Mouse (Mus musculus) midbrain, embryonic 11.5 days (tissue): Measurements from ENCODE around the gene Tnip2. TPM values are rescaled to one million over a fixed set of nuclear protein-coding genes. Genes with fewer than 3 reads are reported as not detected.
A peak's percentile ranks its signal among the peaks of the same experiment; 100 is the strongest.

Source experiments
- ATAC-seq: fragments of 200-750 bp; cut with Nextera tagmentation; 2 replicates; pipeline ENCODE4 v1.8.0; 2017; ENCODE audit warnings: moderate TSS enrichment, moderate library complexity; ENCODE audit not compliant: low FRiP score
- DNase-seq: peaks from one replicate; pipeline ENCODE4 v3.0.0; 2015; ENCODE audit warnings: low spot score; ENCODE audit errors: missing footprints
- H3K27ac ChIP-seq: fragments of 300-500 bp; sonication (generic); 2 replicates; pipeline ENCODE4 v1.5.1; 2014; ENCODE audit warnings: low read depth, low read length
- H3K27me3 ChIP-seq: fragments of 300-500 bp; sonication (generic); 2 replicates; pipeline ENCODE4 v1.6.1; 2014; ENCODE audit warnings: mild to moderate bottlenecking, low read length, moderate library complexity, mixed read lengths; ENCODE audit not compliant: control insufficient read depth, insufficient read depth
- H3K36me3 ChIP-seq: fragments of 300-500 bp; sonication (generic); 2 replicates; pipeline ENCODE4 v1.6.1; 2014; ENCODE audit warnings: mild to moderate bottlenecking, low read length, moderate library complexity, mixed read lengths; ENCODE audit not compliant: control insufficient read depth, insufficient read depth
- H3K4me1 ChIP-seq: fragments of 300-500 bp; sonication (generic); 2 replicates; pipeline ENCODE4 v1.6.1; 2014; ENCODE audit warnings: low read length; ENCODE audit not compliant: control insufficient read depth, insufficient read depth
- H3K4me2 ChIP-seq: fragments of 300-500 bp; sonication (generic); 2 replicates; pipeline ENCODE4 v1.6.1; 2014; ENCODE audit warnings: mild to moderate bottlenecking, moderate library complexity
- H3K4me3 ChIP-seq: fragments of 300-500 bp; sonication (generic); 2 replicates; pipeline ENCODE4 v1.5.1; 2014; ENCODE audit warnings: low read depth, low read length
- H3K9ac ChIP-seq: fragments of 300-500 bp; sonication (generic); 2 replicates; pipeline ENCODE4 v1.6.1; 2014; ENCODE audit warnings: low read length
- H3K9me3 ChIP-seq: fragments of 300-500 bp; sonication (generic); 2 replicates; pipeline ENCODE4 v1.6.1; 2016; ENCODE audit warnings: low read length; ENCODE audit not compliant: control insufficient read depth
- WGBS: fragments of 180-500 bp; shearing (Covaris S2); extraction: QIAGEN DNeasy Blood & Tissue Kit; methylation state at CpG from one replicate; pipeline ENCODE4 v1.1.7; 2014; 5-methylcytosine and 5-hydroxymethylcytosine counted together
- polyA plus RNA-seq: library from polyadenylated mRNA; unstranded; fragments of >200 nt; fragmentation: Nextera tagmentation; extraction: Ambion mirVana; gene quantifications from 2 replicates; pipeline ENCODE4 v1.2.1, GENCODE M21; 2014

The Tnip2 gene
- polyA plus RNA-seq: 4.4 and 5.5 TPM in 2 replicates

DNA sequence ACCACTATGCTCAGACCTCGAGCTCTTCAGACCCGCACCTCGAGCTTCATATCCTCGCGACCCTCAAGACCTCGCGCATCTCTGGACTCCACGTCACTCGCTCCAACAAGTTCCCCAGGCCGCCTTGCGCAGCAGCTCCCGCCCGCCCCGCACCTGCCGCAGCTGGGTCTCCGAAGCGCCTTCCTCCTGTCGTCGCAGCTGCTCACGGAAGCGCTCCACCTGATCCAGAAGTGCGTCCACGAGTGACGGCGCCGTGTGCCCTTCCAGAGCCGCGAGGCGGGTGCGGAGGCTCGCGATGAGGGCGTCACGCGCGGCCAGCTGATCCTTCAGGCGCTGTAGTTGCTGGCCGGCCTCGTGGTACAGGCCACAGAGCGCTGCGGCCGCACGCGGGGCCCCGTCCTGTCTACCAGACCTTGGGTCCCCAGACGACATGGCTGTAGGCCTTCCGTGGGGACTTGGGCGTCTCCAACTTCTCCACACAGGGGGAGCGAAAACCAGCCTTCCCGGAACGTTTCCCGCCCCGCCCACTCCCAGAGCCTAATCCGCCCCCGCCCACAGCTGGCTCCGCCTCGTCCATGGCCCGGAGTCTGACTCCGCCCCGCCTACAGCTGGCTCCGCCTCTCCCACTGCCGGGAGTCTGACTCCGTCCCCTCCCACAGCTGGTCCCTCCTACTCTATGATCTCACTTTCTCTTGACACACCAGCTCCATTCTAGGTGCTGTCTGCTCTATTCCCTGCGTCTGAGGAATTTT lies at the start of gene Tnip2:
Gene Tnip2 (minus strand): TSS at position 526 of the 752 bp plus-strand sequence.
- ATAC-seq: peak; percentile 96
- Histone ChIP-seq H3K27ac (no peak within 1 kb of the TSS), H3K4me3 (peak within 1 kb of the TSS; percentile 57), H3K4me1 (peaks cover 6% of the 10 kb centered on the region; the same call in 1 of the 2 replicates), H3K36me3 (no peaks in the 10 kb centered on the region), H3K27me3 (peaks cover 7% of the 10 kb centered on the region; the same call in 1 of the 2 replicates), H3K9ac (peak within 1 kb of the TSS; percentile 65), H3K9me3 (no peaks in the 10 kb centered on the region), H3K4me2 (peak within 1 kb of the TSS; percentile 95)
- under 1% methylated on average over 64 of the region's 64 CpGs for WGBS
- DNase-seq: peak; percentile 99

DNA sequence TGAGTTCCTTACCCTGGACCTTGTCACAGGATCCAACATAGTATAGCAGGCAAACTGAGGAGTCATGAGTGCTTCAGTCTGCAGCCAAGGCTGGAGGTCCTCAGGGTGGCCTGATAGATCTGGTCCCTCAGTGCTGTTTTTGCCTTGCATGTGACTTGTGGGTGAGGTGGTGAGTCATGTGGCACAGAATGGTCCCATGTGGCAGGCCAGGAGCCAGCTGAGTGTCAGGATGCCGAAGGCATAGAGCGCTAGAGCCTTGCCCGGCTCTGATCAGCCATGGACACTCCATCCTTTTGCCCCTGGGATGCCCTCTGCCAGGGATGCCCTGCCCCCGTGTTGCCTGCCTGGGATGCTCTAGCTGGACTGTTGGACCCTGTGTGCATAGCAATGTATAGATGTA lies 38.0 kb upstream of the Tnip2 start:
- H3K4me3 ChIP-seq: no peak overlapping the region
- peaks cover 5% of the 10 kb centered on the region; the same call in 1 of the 2 replicates for H3K4me1 ChIP-seq
- H3K9me3 ChIP-seq: no peaks in the 10 kb centered on the region
- DNase-seq (no peak), ATAC-seq (no peak)
- H3K36me3 ChIP-seq: peaks cover 7% of the 10 kb centered on the region
- WGBS: 94% methylated on average over 4 of the region's 4 CpGs
- no peak overlapping the region for H3K9ac ChIP-seq
- no peak overlapping the region for H3K4me2 ChIP-seq
- H3K27me3 ChIP-seq: no peaks in the 10 kb centered on the region
- no peak overlapping the region for H3K27ac ChIP-seq

DNA sequence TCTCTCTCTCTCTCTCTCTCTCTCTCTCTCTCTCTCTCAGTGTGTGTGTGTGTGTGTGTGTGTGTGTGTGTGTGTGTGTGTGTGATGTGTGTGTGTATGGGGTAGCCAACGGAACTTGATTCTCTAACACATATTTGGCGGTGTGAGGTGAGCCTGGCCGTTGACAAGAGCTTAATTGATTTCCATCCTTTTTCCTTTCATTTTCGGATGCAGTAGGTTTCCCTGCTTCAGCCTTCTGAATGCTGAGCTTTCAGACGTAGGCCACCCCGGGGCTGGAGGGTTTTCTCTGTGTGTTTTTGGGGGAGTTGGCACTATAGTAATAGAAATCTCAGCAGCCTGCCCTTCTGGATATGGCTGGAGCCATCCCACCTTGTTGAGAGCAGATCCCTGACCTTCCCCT lies 36.5 kb upstream of the Tnip2 start:
- Histone ChIP-seq H3K36me3 (peaks cover 3% of the 10 kb centered on the region), H3K27me3 (no peaks in the 10 kb centered on the region), H3K4me2 (peak overlapping the region; percentile 78), H3K27ac (no peak overlapping the region), H3K9me3 (no peaks in the 10 kb centered on the region), H3K4me1 (peaks cover 5% of the 10 kb centered on the region; the same call in 1 of the 2 replicates), H3K4me3 (peak overlapping the region; percentile 68), H3K9ac (peak overlapping the region; percentile 94)
- DNase-seq: no peak
- 21% methylated on average over 6 of the region's 6 CpGs for WGBS
- ATAC-seq: no peak

DNA sequence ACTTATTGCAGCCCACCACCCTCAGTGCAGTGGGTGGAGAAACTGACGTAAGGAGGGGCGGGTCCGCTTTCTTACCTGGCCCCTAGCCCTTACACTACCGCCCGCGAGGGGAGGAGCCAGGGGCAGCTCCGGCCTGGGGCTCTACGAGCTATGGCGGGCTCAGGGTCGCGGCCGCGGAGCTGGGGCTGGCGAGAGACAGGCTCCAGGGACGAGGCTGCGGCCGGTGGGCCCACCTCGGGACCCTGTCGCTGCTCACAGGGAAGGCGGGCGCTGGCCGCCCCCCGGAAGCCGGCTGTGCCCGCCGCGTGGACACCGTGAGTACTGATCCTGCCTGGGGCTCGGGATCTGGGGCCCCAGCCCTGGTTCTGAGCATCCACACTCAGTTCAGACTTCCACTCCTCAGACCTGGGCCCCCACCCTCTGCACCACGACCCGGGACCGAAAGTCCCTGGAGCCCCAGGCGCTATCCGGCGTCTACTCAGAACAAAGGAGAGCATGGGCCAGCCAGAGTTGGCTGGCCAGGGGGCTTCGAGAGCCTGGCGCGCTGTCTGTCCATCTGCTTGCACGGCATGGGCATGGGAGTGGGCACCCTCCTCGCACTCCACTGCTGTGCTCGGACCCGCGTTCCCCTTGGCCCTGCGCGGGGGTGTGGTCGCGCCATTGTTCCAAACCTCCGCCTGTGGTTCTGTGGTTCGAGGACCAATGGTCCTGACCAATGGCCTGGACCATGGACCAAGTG lies 35.9 kb upstream of the Tnip2 start:
- H3K9ac ChIP-seq: peak overlapping the region; percentile 94
- WGBS: under 1% methylated on average over 49 of the region's 49 CpGs
- peak; percentile 91 for ATAC-seq

DNA sequence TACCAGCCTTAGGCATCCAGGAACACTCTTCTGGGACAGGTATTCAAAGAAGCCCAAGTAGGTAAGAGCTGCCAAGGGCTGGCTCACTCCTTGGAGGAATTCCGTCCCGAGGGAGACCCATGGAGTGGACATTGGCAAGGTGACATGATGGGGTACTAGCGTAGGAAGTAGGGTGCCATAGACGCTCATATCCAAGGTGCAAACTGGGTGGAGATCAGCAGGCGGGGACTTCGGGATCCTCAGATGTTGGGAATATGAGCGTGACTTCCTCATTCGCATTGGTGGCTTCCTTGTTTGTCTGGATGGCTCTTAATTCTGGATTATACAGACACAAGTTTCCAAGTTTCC lies 35.3 kb upstream of the Tnip2 start:
- peaks cover 3% of the 10 kb centered on the region; the same call in 1 of the 2 replicates for H3K36me3 ChIP-seq
- no peaks in the 10 kb centered on the region for H3K9me3 ChIP-seq
- ATAC-seq (peak; percentile 25; the same call in 1 of the 2 replicates), DNase-seq (no peak)
- H3K4me1 ChIP-seq: peaks cover 5% of the 10 kb centered on the region; the same call in 1 of the 2 replicates
- H3K9ac ChIP-seq: peak overlapping the region; percentile 94
- peak overlapping the region; percentile 68 for H3K4me3 ChIP-seq
- no peaks in the 10 kb centered on the region for H3K27me3 ChIP-seq
- WGBS: 30% methylated on average over 8 of the region's 8 CpGs
- H3K27ac ChIP-seq: no peak overlapping the region
- H3K4me2 ChIP-seq: peak overlapping the region; percentile 78

More for the DNA sequence above, 35.9 kb upstream of the Tnip2 start:
- no peak overlapping the region for H3K27ac ChIP-seq
- peaks cover 3% of the 10 kb centered on the region; the same call in 1 of the 2 replicates for H3K36me3 ChIP-seq
- peak overlapping the region; percentile 78 for H3K4me2 ChIP-seq
- H3K4me3 ChIP-seq: peak overlapping the region; percentile 68
- H3K9me3 ChIP-seq: no peaks in the 10 kb centered on the region
- peaks cover 5% of the 10 kb centered on the region; the same call in 1 of the 2 replicates for H3K4me1 ChIP-seq
- peak; percentile 96 for DNase-seq
- H3K27me3 ChIP-seq: no peaks in the 10 kb centered on the region

GRCm38 (mm10) chr5:34547410-34547809 lies 33.6 kb upstream of the Tnip2 start:
- H3K4me3 ChIP-seq: no peak overlapping the region
- no peaks in the 10 kb centered on the region for H3K9me3 ChIP-seq
- no peak overlapping the region for H3K9ac ChIP-seq
- H3K4me1 ChIP-seq: peaks cover 5% of the 10 kb centered on the region; the same call in 1 of the 2 replicates
- H3K36me3 ChIP-seq: peaks cover 2% of the 10 kb centered on the region; the same call in 1 of the 2 replicates
- H3K27ac ChIP-seq: no peak overlapping the region
- ATAC-seq (no peak), DNase-seq (peak; percentile 81)
- H3K4me2 ChIP-seq: no peak overlapping the region
- H3K27me3 ChIP-seq: no peaks in the 10 kb centered on the region

- H3K4me1 ChIP-seq: no peaks in the 10 kb centered on the region
- H3K36me3 ChIP-seq: no peaks in the 10 kb centered on the region
- DNase-seq: no peak
- H3K9me3 ChIP-seq: no peaks in the 10 kb centered on the region
- H3K4me3 ChIP-seq: no peak overlapping the region
- no peak for ATAC-seq
- no peak overlapping the region for H3K4me2 ChIP-seq
- H3K9ac ChIP-seq: no peak overlapping the region
- WGBS: 62% methylated on average over 4 of the region's 4 CpGs
- no peaks in the 10 kb centered on the region for H3K27me3 ChIP-seq
- H3K27ac ChIP-seq: no peak overlapping the region
Observed at GRCm38 (mm10) chr5:34543114-34543513, 29.3 kb upstream of the Tnip2 start.

DNA sequence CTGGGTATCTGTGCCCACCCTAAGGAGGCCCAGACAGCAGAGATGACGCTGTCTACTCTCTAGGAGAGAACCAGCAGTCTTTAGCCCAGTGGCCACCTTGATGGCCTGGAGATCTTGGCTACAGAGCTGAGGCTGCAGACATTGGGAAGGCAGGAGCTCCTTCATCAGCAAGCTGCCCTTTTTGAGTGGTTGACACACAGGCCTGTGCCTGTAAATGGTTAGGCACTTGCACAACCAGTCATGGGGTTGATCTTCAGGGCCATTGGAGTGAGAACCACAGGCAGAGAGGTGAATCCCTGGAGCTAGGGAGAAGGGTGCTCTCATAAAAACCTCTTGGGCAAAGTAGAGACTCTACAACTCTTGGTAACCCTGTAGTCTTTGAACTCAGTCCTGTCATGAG lies 28.4 kb upstream of the Tnip2 start:
- Histone ChIP-seq H3K27me3 (no peaks in the 10 kb centered on the region), H3K27ac (no peak overlapping the region), H3K4me3 (no peak overlapping the region), H3K36me3 (no peaks in the 10 kb centered on the region), H3K4me1 (no peaks in the 10 kb centered on the region), H3K9me3 (no peaks in the 10 kb centered on the region), H3K9ac (no peak overlapping the region), H3K4me2 (no peak overlapping the region)
- no peak for DNase-seq
- no peak for ATAC-seq
- 89% methylated on average over 1 of the region's 1 CpGs for WGBS

GRCm38 (mm10) chr5:34539121-34539520 lies 25.3 kb upstream of the Tnip2 start:
- Histone ChIP-seq H3K27me3 (no peaks in the 10 kb centered on the region), H3K9ac (no peak overlapping the region), H3K4me1 (no peaks in the 10 kb centered on the region), H3K36me3 (no peaks in the 10 kb centered on the region), H3K4me2 (no peak overlapping the region), H3K27ac (no peak overlapping the region), H3K9me3 (no peaks in the 10 kb centered on the region), H3K4me3 (no peak overlapping the region)
- DNase-seq (no peak), ATAC-seq (no peak)
- WGBS: 86% methylated on average over 2 of the region's 2 CpGs
